Mouse (Mus musculus) cerebellum, postnatal 25 days (tissue): ENCODE data around the gene Fndc3b.
"Not testable (repeated sequence)": the region's sequence is repeated elsewhere in the genome, so short reads cannot be mapped to it uniquely, and the experiment has no call there.

Experiments
- DNase-seq, 2 experiments: peaks; one replicate each; pipeline ENCODE4 v3.0.0; 2021; ENCODE audit warnings: mixed read lengths in 2 of 2

The Fndc3b gene

GRCm38 (mm10) chr3:27491821-27492220 is 219.3 kb downstream of the Fndc3b start:
- DNase-seq = peak in 1 of 2 experiments; percentile 32

GRCm38 (mm10) chr3:27491367-27491766 is 219.7 kb downstream of the Fndc3b start:
- DNase-seq = no peak

- no peak for DNase-seq
Measured at GRCm38 (mm10) chr3:27490891-27491290, 220.2 kb downstream of the Fndc3b start.

GRCm38 (mm10) chr3:27489550-27489949 is 221.6 kb downstream of the Fndc3b start:
- DNase-seq = no peak

GRCm38 (mm10) chr3:27485141-27485540 is 226.0 kb downstream of the Fndc3b start:
- no peak for DNase-seq

GRCm38 (mm10) chr3:27484698-27485097 is 226.4 kb downstream of the Fndc3b start:
- DNase-seq = no peak

GRCm38 (mm10) chr3:27483762-27484161 is 227.3 kb downstream of the Fndc3b start:
- DNase-seq = no peak

GRCm38 (mm10) chr3:27483321-27483720 is 227.8 kb downstream of the Fndc3b start:
- DNase-seq = no peak

- DNase-seq = no peak
Measured at GRCm38 (mm10) chr3:27481738-27482137, 229.4 kb downstream of the Fndc3b start.

- no peak for DNase-seq
Measured at GRCm38 (mm10) chr3:27479378-27479777, 231.7 kb downstream of the Fndc3b start.

- DNase-seq = peak in 1 of 2 experiments; percentile 25
Measured at GRCm38 (mm10) chr3:27478563-27479156, 232.4 kb downstream of the Fndc3b start.

- DNase-seq = not testable (repeated sequence)
Measured at GRCm38 (mm10) chr3:27477749-27478148, 233.4 kb downstream of the Fndc3b start.

GRCm38 (mm10) chr3:27475899-27476298 is 235.2 kb downstream of the Fndc3b start:
- no peak for DNase-seq

- no peak for DNase-seq
Measured at GRCm38 (mm10) chr3:27473801-27474599, 237.1 kb downstream of the Fndc3b start.

- no peak for DNase-seq
Measured at GRCm38 (mm10) chr3:27472846-27473245, 238.3 kb downstream of the Fndc3b start.

- no peak for DNase-seq
Measured at GRCm38 (mm10) chr3:27470781-27471180, 240.3 kb downstream of the Fndc3b start.

GRCm38 (mm10) chr3:27469971-27470370 is 241.1 kb downstream of the Fndc3b start:
- no peak for DNase-seq

GRCm38 (mm10) chr3:27467505-27468020 is 243.5 kb downstream of the Fndc3b start:
- DNase-seq = peak in 1 of 2 experiments; percentile 53

GRCm38 (mm10) chr3:27466297-27466901 is 244.7 kb downstream of the Fndc3b start:
- peak in 1 of 2 experiments; percentile 64 for DNase-seq

GRCm38 (mm10) chr3:27463373-27463772 is 247.7 kb downstream of the Fndc3b start:
- no peak for DNase-seq

GRCm38 (mm10) chr3:27462934-27463333 is 248.2 kb downstream of the Fndc3b start:
- no peak for DNase-seq

GRCm38 (mm10) chr3:27462316-27462902 is 248.7 kb downstream of the Fndc3b start:
- no peak for DNase-seq

GRCm38 (mm10) chr3:27461861-27462260 is 249.2 kb downstream of the Fndc3b start:
- no peak for DNase-seq
